Mouse (Mus musculus) heart, embryonic 14.5 days (tissue): ENCODE data around the gene Ppm1n. TPM values are rescaled to one million over a fixed set of nuclear protein-coding genes. Genes with fewer than 3 reads are reported as not detected.

Source experiments
- ATAC-seq: fragments of 200-750 bp; cut with Nextera tagmentation; 2 replicates; pipeline ENCODE4 v1.8.0; 2017; ENCODE audit warnings: low read depth, moderate TSS enrichment; ENCODE audit not compliant: insufficient number of reproducible peaks, insufficient read depth, low FRiP score
- H3K27ac ChIP-seq, 2 experiments: fragments of 200-500 bp in 1 of 2; fragments of 300-500 bp in 1 of 2; sonication (generic) in 1 of 2; replicated peaks in 1 of 2; 2 replicates each; pipeline ENCODE4 v1.5.1; 2012 to 2014; ENCODE audit warnings: low read depth in 2 of 2, low read length in 2 of 2, control low read depth in 1 of 2, mild to moderate bottlenecking in 1 of 2, mixed read lengths in 1 of 2; ENCODE audit not compliant: control insufficient read depth in 1 of 2, insufficient read depth in 1 of 2
- H3K27me3 ChIP-seq: fragments of 300-500 bp; sonication (generic); 2 replicates; pipeline ENCODE4 v1.6.1; 2014; ENCODE audit warnings: mild to moderate bottlenecking, low read length, control low read depth; ENCODE audit not compliant: control insufficient read depth, insufficient read depth
- H3K36me3 ChIP-seq: fragments of 300-500 bp; sonication (generic); 2 replicates; pipeline ENCODE4 v1.6.1; 2014; ENCODE audit warnings: mild to moderate bottlenecking, control low read depth, low read length, mixed read lengths; ENCODE audit not compliant: control insufficient read depth, insufficient read depth
- H3K4me1 ChIP-seq, 2 experiments: fragments of 200-500 bp in 1 of 2; fragments of 300-500 bp in 1 of 2; sonication (generic) in 1 of 2; 2 replicates each; pipeline ENCODE4 v1.6.1; 2012 to 2014; ENCODE audit warnings: low read length in 2 of 2, control low read depth in 1 of 2, mixed read lengths in 1 of 2; ENCODE audit not compliant: control insufficient read depth in 2 of 2, insufficient read depth in 2 of 2
- H3K4me2 ChIP-seq: fragments of 300-500 bp; sonication (generic); 2 replicates; pipeline ENCODE4 v1.6.1; 2014; ENCODE audit warnings: mild to moderate bottlenecking, low read length
- H3K4me3 ChIP-seq, 2 experiments: fragments of 200-500 bp in 1 of 2; fragments of 300-500 bp in 1 of 2; sonication (generic) in 1 of 2; 2 replicates each; pipeline ENCODE4 v1.5.1; 2012 to 2014; ENCODE audit warnings: low read length in 2 of 2, mild to moderate bottlenecking in 2 of 2, control low read depth in 1 of 2, low read depth in 1 of 2, moderate library complexity in 1 of 2; ENCODE audit not compliant: control insufficient read depth in 1 of 2, insufficient read depth in 1 of 2
- H3K9ac ChIP-seq: fragments of 300-500 bp; sonication (generic); 2 replicates; pipeline ENCODE4 v1.6.1; 2014; ENCODE audit warnings: mild to moderate bottlenecking, low read length
- H3K9me3 ChIP-seq: fragments of 300-500 bp; sonication (generic); 2 replicates; pipeline ENCODE4 v1.6.1; 2016; ENCODE audit warnings: low read length, control low read depth; ENCODE audit not compliant: control insufficient read depth
- WGBS: fragments of 180-500 bp; shearing (Covaris S2); extraction: QIAGEN DNeasy Blood & Tissue Kit; methylation state at CpG from one replicate; pipeline ENCODE4 v1.1.7; 2014; 5-methylcytosine and 5-hydroxymethylcytosine counted together
- polyA plus RNA-seq: library from polyadenylated mRNA; unstranded; fragments of >200 nt; fragmentation: Nextera tagmentation; extraction: Ambion mirVana; gene quantifications from 2 replicates; pipeline ENCODE4 v1.2.1, GENCODE M21; 2014

The Ppm1n gene
- polyA plus RNA-seq, 1 experiment from 2014 or later = 0.20 TPM

GRCm38 (mm10) chr7:19307739-19308453 lies 28.0 kb upstream of the Ppm1n start:
- peak; percentile 45 for ATAC-seq
- no peaks in the 10 kb centered on the region for H3K9me3 ChIP-seq

GRCm38 (mm10) chr7:19306819-19307738 lies 27.2 kb upstream of the Ppm1n start:
- H3K4me2 ChIP-seq = 0 out of 2 replicates have a peak overlapping the region, but pooled peaks have one; percentile 99
- H3K4me3 ChIP-seq = no peak overlapping the region
- H3K9me3 ChIP-seq = no peaks in the 10 kb centered on the region
- peaks cover 9 to 35% of the 10 kb centered on the region in 2 experiments for H3K4me1 ChIP-seq
- H3K27ac ChIP-seq = no peak overlapping the region
- WGBS = 65% methylated on average over 25 of the region's 25 CpGs
- no peak overlapping the region for H3K9ac ChIP-seq
- ATAC-seq = no peak
- peaks cover 50% of the 10 kb centered on the region for H3K27me3 ChIP-seq
- H3K36me3 ChIP-seq = no peaks in the 10 kb centered on the region

More at GRCm38 (mm10) chr7:19307739-19308453, 28.0 kb upstream of the Ppm1n start:
- H3K9ac ChIP-seq = peak overlapping the region; percentile 73
- peak overlapping the region; percentile 67 to 69 for H3K4me3 ChIP-seq
- H3K36me3 ChIP-seq = no peaks in the 10 kb centered on the region
- H3K4me2 ChIP-seq = peak overlapping the region; percentile 99
- H3K27me3 ChIP-seq = peaks cover 41% of the 10 kb centered on the region
- H3K27ac ChIP-seq = peak overlapping the region; percentile 71 to 78
- WGBS = 1% methylated on average over 18 of the region's 18 CpGs
- H3K4me1 ChIP-seq = peaks cover 9 to 35% of the 10 kb centered on the region in 2 experiments

- H3K4me1 ChIP-seq = peaks cover 11 to 40% of the 10 kb centered on the region in 2 experiments
- WGBS = 49% methylated on average over 16 of the region's 16 CpGs
- no peak for ATAC-seq
These were observed 26.2 kb upstream of the Ppm1n start for GRCm38 (mm10) chr7:19305796-19306765.

GRCm38 (mm10) chr7:19305413-19305735 lies 25.5 kb upstream of the Ppm1n start:
- peaks cover 9 to 38% of the 10 kb centered on the region in 2 experiments for H3K4me1 ChIP-seq
- no peak overlapping the region for H3K27ac ChIP-seq
- H3K9me3 ChIP-seq = no peaks in the 10 kb centered on the region
- H3K4me3 ChIP-seq = peak overlapping the region in 1 of 2 experiments; percentile 44; a peak in 2 of 4 replicates
- no peak for ATAC-seq
- H3K27me3 ChIP-seq = peaks cover 56% of the 10 kb centered on the region
- 10% methylated on average over 6 of the region's 6 CpGs for WGBS
- no peak overlapping the region for H3K9ac ChIP-seq
- H3K36me3 ChIP-seq = no peaks in the 10 kb centered on the region
- peak overlapping the region; percentile 72 for H3K4me2 ChIP-seq

More at GRCm38 (mm10) chr7:19305796-19306765, 26.2 kb upstream of the Ppm1n start:
- no peaks in the 10 kb centered on the region for H3K9me3 ChIP-seq
- no peak overlapping the region for H3K4me2 ChIP-seq
- no peak overlapping the region for H3K4me3 ChIP-seq
- no peaks in the 10 kb centered on the region for H3K36me3 ChIP-seq
- peaks cover 56% of the 10 kb centered on the region for H3K27me3 ChIP-seq
- H3K9ac ChIP-seq = no peak overlapping the region
- no peak overlapping the region for H3K27ac ChIP-seq

GRCm38 (mm10) chr7:19304501-19305412 lies 24.9 kb upstream of the Ppm1n start:
- H3K4me3 ChIP-seq = peak overlapping the region; percentile 43 to 44
- H3K9me3 ChIP-seq = no peaks in the 10 kb centered on the region
- H3K4me1 ChIP-seq = peaks cover 9 to 37% of the 10 kb centered on the region in 2 experiments
- WGBS = 3% methylated on average over 46 of the region's 48 CpGs
- H3K9ac ChIP-seq = peak overlapping the region; percentile 62
- no peak for ATAC-seq
- no peak overlapping the region for H3K27ac ChIP-seq
- peak overlapping the region; percentile 72 for H3K4me2 ChIP-seq
- H3K27me3 ChIP-seq = peaks cover 56% of the 10 kb centered on the region
- no peaks in the 10 kb centered on the region for H3K36me3 ChIP-seq

GRCm38 (mm10) chr7:19303770-19304169 lies 23.9 kb upstream of the Ppm1n start:
- no peaks in the 10 kb centered on the region for H3K9me3 ChIP-seq
- peak overlapping the region; percentile 57 for H3K9ac ChIP-seq
- peaks cover 56% of the 10 kb centered on the region for H3K27me3 ChIP-seq
- H3K4me2 ChIP-seq = peak overlapping the region; percentile 72
- H3K4me3 ChIP-seq = peak overlapping the region; percentile 25 to 44; a peak in 3 of 4 replicates
- H3K4me1 ChIP-seq = peaks cover 9 to 31% of the 10 kb centered on the region in 2 experiments
- H3K27ac ChIP-seq = no peak overlapping the region
- ATAC-seq = no peak
- H3K36me3 ChIP-seq = no peaks in the 10 kb centered on the region
- 2% methylated on average over 16 of the region's 16 CpGs for WGBS
